Mouse (Mus musculus) left cerebral cortex, adult 9 months (tissue): Measurements from ENCODE around the gene Ccdc85c.

Experiments used
- DNase-seq, 2 experiments: peaks; one replicate each; pipeline ENCODE4 v3.0.0; 2022; ENCODE audit warnings: low spot score in 2 of 2

The Ccdc85c gene

GRCm38 (mm10) chr12:108267653-108268052 lies 7.6 kb downstream of the Ccdc85c start:
- DNase-seq, result no peak

DNA sequence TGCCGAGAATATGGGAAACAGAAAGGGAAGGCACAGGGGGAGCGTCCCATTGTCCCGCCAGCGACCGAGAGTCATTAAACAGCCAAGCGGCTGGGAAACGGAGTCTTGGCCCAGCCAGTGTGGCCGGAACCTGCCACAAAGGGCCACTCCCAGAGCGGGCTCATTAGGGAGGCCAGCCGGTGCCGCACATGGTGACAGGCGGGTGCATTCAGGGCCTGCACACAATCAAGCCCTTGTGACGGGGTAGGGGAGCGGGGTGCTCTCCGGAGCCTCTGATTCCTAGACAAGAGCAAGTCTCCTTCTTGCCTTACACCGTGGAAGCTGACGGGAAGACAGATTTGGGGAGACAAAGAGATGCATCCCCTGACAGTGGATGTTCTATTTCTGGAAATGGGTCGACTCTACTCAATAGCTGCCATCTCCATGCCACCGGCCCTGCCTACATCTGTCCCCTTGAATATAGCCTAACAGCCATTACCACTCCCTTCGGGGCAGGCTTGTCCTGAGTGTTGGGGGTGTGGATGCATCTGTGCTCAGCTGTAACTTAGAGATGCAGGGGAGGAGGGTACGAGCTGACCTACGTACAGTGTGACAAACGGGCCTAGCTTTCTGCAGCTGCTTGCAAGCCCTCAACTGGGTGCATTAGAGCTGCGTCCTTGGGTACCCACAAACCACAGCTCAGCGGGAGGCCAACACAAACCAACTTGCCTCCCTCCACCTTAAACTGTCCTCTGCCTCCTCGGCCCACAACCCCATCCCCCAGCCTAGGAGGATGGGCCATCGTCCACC lies 9.2 kb downstream of the Ccdc85c start:
- DNase-seq, result peak in 1 of 2 experiments; percentile 41

GRCm38 (mm10) chr12:108264918-108265317 lies 10.3 kb downstream of the Ccdc85c start:
- no peak for DNase-seq

DNA sequence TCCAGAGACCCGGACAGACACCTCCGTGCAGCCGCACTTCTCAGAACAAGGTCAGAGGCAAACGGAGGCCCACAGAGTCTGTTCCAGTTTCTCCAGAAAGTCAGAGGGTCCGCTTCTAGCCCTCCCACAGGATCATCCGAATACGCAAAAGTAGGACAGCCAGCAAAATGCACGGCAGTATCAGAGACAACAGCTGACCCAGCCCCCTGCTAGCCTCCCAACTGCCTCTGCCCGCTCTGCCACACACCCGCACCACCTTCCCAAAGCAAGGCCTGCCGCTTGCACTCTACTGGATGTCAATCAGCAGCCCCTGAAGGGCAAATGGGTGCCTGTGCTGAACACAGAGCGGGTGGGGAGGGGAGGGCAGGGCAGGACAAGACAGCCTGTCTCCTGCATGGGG lies 14.3 kb downstream of the Ccdc85c start:
- DNase-seq, result no peak

GRCm38 (mm10) chr12:108259322-108260049 lies 15.7 kb downstream of the Ccdc85c start:
- DNase-seq, result no peak

GRCm38 (mm10) chr12:108256734-108257133 lies 18.5 kb downstream of the Ccdc85c start:
- no peak for DNase-seq

DNA sequence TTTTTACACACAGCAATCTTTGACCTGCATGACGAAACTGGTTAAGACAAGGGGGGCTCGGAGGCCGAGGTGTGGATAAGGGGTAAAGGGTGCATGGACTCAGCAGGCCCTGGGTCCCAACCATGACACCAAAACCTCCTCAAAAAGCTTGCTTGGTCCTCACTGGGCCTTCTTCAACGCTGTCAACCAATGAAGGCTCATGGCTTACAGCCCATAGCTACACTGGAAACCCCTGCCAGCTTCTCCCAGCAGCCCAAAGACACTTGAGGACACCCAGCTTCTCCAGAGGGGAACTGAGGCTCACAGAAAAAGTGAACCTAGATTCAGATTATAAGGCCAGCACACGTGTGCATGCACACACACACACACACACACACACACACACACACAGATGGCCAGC lies 19.3 kb downstream of the Ccdc85c start:
- DNase-seq, result no peak

DNA sequence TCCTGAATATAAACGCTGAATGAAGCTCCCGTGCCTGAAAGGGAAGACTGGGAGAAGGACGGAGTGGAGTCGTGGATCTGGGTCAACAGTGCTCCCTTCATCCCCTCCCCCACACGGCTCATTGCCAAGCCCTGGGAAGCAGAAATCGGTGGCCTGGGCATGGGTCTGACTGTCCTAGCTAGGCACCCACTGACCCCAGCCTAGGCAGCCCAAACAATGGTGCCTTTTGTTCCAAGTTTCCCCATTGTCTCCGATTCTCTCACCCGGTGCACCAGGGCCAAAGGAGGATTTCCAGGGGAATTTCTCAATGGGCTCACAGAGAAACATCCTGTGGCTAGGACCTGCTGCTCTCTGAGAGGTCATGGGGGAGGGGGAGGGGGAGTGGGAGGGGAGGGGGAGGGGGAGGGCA lies 19.7 kb downstream of the Ccdc85c start:
- peak in 1 of 2 experiments; percentile 47 for DNase-seq

DNA sequence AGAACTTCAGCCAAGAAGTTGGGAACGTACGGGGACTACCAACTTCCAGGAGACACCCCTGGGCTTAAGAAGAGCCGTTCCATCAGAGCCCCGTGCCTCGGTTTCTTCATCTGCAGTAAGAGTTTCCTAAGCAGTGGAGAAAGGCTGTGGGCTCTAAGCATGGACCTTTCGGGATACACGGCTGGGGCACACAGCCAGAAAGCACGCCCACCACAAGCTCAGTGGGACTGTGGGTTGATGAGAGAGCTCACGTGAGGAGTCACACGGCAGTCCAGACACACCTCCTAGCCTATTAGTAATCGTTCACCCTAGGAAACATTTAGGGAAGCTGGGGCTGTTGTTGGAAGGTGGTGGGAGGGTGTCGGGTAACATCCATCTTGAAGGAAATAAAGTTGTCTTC lies 22.2 kb downstream of the Ccdc85c start:
- no peak for DNase-seq

- DNase-seq, result no peak
Observed at GRCm38 (mm10) chr12:108251825-108252542, 23.2 kb downstream of the Ccdc85c start.

GRCm38 (mm10) chr12:108251034-108251792 lies 24.0 kb downstream of the Ccdc85c start:
- no peak for DNase-seq

DNA sequence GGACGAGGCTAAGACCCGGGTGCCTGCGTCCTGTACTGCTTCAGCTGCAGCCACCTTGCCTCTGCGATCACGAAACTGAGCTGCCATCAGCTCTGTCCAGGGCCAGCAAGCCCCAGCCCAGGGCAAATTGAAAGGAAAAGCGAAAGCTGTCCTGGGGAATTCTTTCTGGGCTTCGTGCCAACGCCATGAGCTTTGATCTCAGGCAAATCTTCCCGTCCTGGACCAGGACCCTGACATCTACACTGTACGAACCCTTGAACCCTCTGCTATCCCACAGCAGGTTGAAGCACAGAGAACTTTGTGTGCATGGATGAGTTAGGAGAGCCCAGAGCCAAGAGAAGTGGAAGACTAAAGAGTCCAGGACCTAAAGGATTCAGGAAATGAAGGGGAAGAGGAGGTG lies 25.7 kb downstream of the Ccdc85c start:
- no peak for DNase-seq

GRCm38 (mm10) chr12:108249019-108249418 lies 26.2 kb downstream of the Ccdc85c start:
- DNase-seq, result no peak

- no peak for DNase-seq
Observed at GRCm38 (mm10) chr12:108246759-108247500, 28.3 kb downstream of the Ccdc85c start.

- DNase-seq, result no peak
Observed at GRCm38 (mm10) chr12:108245579-108245978, 29.6 kb downstream of the Ccdc85c start.

GRCm38 (mm10) chr12:108244778-108245177 lies 30.4 kb downstream of the Ccdc85c start:
- DNase-seq, result no peak

DNA sequence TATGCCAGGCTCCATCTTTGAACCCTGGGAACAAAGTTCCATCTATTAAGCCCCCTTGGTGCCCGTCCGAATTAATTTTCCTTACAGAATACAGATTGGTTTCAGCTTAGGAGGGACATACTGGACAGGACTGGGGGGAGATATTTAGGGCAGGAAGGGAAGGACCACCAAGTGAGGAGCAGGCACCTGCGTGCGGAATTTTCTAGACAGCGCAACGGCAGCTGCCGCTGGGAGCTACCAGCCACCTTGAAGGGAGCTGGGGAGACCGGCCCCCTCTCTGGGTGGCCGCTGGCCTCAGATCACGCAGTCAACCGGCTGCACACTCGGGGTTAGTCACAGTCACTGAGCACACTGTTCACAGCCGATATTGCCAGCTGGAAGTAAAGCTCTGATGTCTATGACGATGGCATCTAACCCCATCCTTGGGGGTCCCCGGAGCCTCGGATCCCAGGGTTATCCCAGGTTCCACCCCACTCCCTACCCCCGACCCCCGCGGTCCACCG lies 32.9 kb downstream of the Ccdc85c start:
- DNase-seq, result no peak

DNA sequence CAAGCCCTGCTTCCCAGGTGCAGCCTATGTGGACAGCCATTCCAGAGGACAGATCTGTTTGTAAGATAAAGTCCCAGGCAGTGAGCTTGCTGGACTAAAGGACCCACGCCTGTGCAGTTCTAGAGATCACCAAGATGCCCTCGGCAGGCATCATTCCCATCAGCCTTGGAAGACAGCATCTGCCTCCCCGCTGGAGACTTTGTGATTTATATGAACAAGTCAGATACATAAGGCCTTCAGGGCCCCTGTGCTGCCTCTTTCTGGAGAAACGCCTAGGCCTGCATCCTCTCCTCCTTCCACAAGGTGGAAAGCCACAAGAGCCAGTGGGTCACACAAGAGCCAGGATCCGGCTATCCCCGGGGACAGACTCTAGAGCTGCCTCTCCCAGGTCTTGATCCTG lies 33.6 kb downstream of the Ccdc85c start:
- DNase-seq, result no peak

DNA sequence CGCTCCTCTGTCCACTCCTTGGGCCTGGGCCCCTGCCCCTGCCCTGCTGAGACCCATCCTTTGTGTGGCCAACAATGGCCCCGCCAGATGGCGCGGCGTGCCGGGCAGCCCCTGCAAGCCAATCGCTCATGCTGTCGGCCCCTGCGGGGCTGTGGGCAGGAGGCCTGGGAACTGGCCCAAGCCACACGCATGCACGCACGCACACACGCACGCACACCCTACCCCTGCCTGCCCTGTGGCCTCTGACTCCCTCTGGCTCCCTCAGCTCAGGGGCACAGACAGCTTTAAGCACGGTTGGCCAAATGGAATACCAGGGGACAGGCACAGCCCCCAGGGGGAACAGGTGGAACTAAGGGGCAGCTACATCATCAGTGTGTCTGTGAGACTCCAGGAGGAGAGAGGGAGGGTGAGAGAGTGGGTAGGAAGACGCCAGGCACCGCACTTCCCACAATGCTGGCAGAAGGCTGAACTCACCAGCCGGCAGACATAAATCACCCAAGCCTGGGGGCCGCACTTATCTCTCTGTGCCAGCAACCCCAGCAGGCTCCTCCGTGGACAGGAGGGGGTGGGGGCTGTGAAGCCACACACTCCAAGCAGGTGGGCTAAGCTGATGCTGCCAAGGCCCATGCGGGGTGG lies 34.2 kb downstream of the Ccdc85c start:
- DNase-seq, result peak in 1 of 2 experiments; percentile 68

- DNase-seq, result no peak
Observed at GRCm38 (mm10) chr12:108240401-108240890, 34.8 kb downstream of the Ccdc85c start.
